Mouse (Mus musculus): ENCODE results near the gene Ptprm.
A peak's percentile ranks its signal among the peaks of the same experiment; 100 is the strongest.

Ptprm gene

GRCm38 (mm10) chr17:67354451-67355011 is at the start of gene Ptprm:
TSS of gene Ptprm (minus strand) at chr17:67354457.
- peak; percentile 36 for DNase-seq (ENCODE audit: low read depth, low spot score)

GRCm38 (mm10) chr17:67396205-67396604 is 41.9 kb upstream of the Ptprm start:
- DNase-seq (ENCODE audit: low read depth, low spot score): no peak

- peak; percentile 23 for DNase-seq (ENCODE audit: low read depth, low spot score)
Observed at GRCm38 (mm10) chr17:67390851-67391250, 36.6 kb upstream of the Ptprm start.

GRCm38 (mm10) chr17:67388171-67388570 is 33.9 kb upstream of the Ptprm start:
- no peak for DNase-seq (ENCODE audit: low read depth, low spot score)

- no peak for DNase-seq (ENCODE audit: low read depth, low spot score)
Observed at GRCm38 (mm10) chr17:67385286-67385685, 31.0 kb upstream of the Ptprm start.

GRCm38 (mm10) chr17:67383635-67384034 is 29.4 kb upstream of the Ptprm start:
- DNase-seq (ENCODE audit: low read depth, low spot score): no peak

GRCm38 (mm10) chr17:67381618-67382017 is 27.4 kb upstream of the Ptprm start:
- no peak for DNase-seq (ENCODE audit: low read depth, low spot score)

- no peak for DNase-seq (ENCODE audit: low read depth, low spot score)
Observed at GRCm38 (mm10) chr17:67367866-67368265, 13.6 kb upstream of the Ptprm start.

- DNase-seq (ENCODE audit: low read depth, low spot score): no peak
Observed at GRCm38 (mm10) chr17:67364491-67364890, 10.2 kb upstream of the Ptprm start.

- DNase-seq (ENCODE audit: low read depth, low spot score): no peak
Observed at GRCm38 (mm10) chr17:67363377-67364070, 9.3 kb upstream of the Ptprm start.

GRCm38 (mm10) chr17:67362131-67362530 is 7.9 kb upstream of the Ptprm start:
- no peak for DNase-seq (ENCODE audit: low read depth, low spot score)

- DNase-seq (ENCODE audit: low read depth, low spot score): no peak
Observed at GRCm38 (mm10) chr17:67360606-67361005, 6.3 kb upstream of the Ptprm start.

GRCm38 (mm10) chr17:67359578-67359977 is 5.3 kb upstream of the Ptprm start:
- DNase-seq (ENCODE audit: low read depth, low spot score): no peak

GRCm38 (mm10) chr17:67358541-67358940 is 4.3 kb upstream of the Ptprm start:
- DNase-seq (ENCODE audit: low read depth, low spot score): no peak

GRCm38 (mm10) chr17:67357191-67357590 is 2.9 kb upstream of the Ptprm start:
- no peak for DNase-seq (ENCODE audit: low read depth, low spot score)

- DNase-seq (ENCODE audit: low read depth, low spot score): no peak
Observed at GRCm38 (mm10) chr17:67355251-67355650, 994 bp upstream of the Ptprm start.

GRCm38 (mm10) chr17:67353796-67354450 is 334 bp downstream of the Ptprm start:
- no peak for DNase-seq (ENCODE audit: low read depth, low spot score)

- DNase-seq (ENCODE audit: low read depth, low spot score): no peak
Observed at GRCm38 (mm10) chr17:67352956-67353795, 1.1 kb downstream of the Ptprm start.

- DNase-seq (ENCODE audit: low read depth, low spot score): no peak
Observed at GRCm38 (mm10) chr17:67351423-67351822, 2.8 kb downstream of the Ptprm start.

- no peak for DNase-seq (ENCODE audit: low read depth, low spot score)
Observed at GRCm38 (mm10) chr17:67350536-67350935, 3.7 kb downstream of the Ptprm start.

- no peak for DNase-seq (ENCODE audit: low read depth, low spot score)
Observed at GRCm38 (mm10) chr17:67349594-67349993, 4.7 kb downstream of the Ptprm start.

GRCm38 (mm10) chr17:67346921-67347320 is 7.3 kb downstream of the Ptprm start:
- DNase-seq (ENCODE audit: low read depth, low spot score): no peak
